Mouse (Mus musculus): ENCODE measurements around the gene Coil.

DNA sequence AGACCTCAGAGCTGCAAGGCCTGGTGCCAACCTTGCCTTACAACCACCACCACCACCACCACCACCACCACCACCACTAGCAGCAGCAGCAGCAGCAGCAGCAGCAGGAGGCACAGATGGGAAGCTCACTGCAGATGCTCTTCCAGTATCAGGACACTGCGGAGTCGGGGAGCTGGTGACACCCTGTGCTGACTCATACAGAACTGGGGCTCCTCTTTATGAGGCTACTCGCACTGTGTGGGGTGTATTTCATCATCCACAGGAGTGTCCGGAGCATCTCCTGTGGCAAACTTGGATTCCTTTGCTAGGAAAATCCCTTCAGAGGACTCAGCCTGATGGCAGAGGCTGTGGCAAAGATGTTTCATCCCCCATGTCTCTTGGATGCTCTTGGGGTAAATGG lies 30.4 kb upstream of the Coil start:
- TF ChIP-seq CTCF (IDR thresholded peaks at IDR 0.05; ENCODE audit: control insufficient read depth, insufficient read depth, insufficient replicate concordance, low read depth, low read length) = no peak
- no peak for TF ChIP-seq POLR2A (IDR thresholded peaks at IDR 0.05; ENCODE audit: control insufficient read depth, low read depth, low read length)

All from testis, adult 2 months (tissue).